Mouse (Mus musculus) G1E (cell line): Measurements from ENCODE around the gene Tcf3.

Experiments used
- CTCF ChIP-seq: IDR thresholded peaks from 2 replicates; pipeline ENCODE4 v1.5.1; 2012; ENCODE audit warnings: low read depth, low read length, inconsistent platforms, mixed read lengths
- TAL1 ChIP-seq: conservative IDR thresholded peaks from 2 replicates; pipeline ENCODE4 v1.6.1; 2012; ENCODE audit warnings: low read depth, low read length, inconsistent platforms, mixed read lengths

- TF ChIP-seq CTCF (no peak), TAL1 (no peak)
These were observed 27.9 kb upstream of the Tcf3 start for GRCm38 (mm10) chr10:80461346-80461745.
